Mouse (Mus musculus) heart, embryonic 11.5 days (tissue): ENCODE data around the gene Phyhipl. TPM values are rescaled to one million over a fixed set of nuclear protein-coding genes. Genes with fewer than 3 reads are reported as not detected.

Experiments
- ATAC-seq: fragments of 200-750 bp; cut with Nextera tagmentation; replicated peaks from 2 replicates; pipeline ENCODE4 v1.8.0; 2017; ENCODE audit warnings: moderate library complexity; ENCODE audit not compliant: insufficient number of reproducible peaks, low FRiP score, low TSS enrichment
- H3K27ac ChIP-seq: fragments of 300-500 bp; sonication (generic); 2 replicates; pipeline ENCODE4 v1.5.1; 2014; ENCODE audit warnings: mild to moderate bottlenecking, low read depth, low read length
- H3K27me3 ChIP-seq: fragments of 300-500 bp; sonication (generic); 2 replicates; pipeline ENCODE4 v1.6.1; 2014; ENCODE audit warnings: mild to moderate bottlenecking, low read length, mixed read lengths; ENCODE audit not compliant: control insufficient read depth, insufficient read depth
- H3K36me3 ChIP-seq: fragments of 300-500 bp; sonication (generic); 2 replicates; pipeline ENCODE4 v1.6.1; 2014; ENCODE audit warnings: mild to moderate bottlenecking, low read length, moderate library complexity, mixed read lengths; ENCODE audit not compliant: control insufficient read depth, insufficient read depth
- H3K4me1 ChIP-seq: fragments of 300-500 bp; sonication (generic); 2 replicates; pipeline ENCODE4 v1.6.1; 2014; ENCODE audit warnings: low read length; ENCODE audit not compliant: control insufficient read depth, insufficient read depth
- H3K4me2 ChIP-seq: fragments of 300-500 bp; sonication (generic); 2 replicates; pipeline ENCODE4 v1.6.1; 2014; ENCODE audit warnings: mild to moderate bottlenecking, moderate library complexity
- H3K4me3 ChIP-seq: fragments of 300-500 bp; sonication (generic); 2 replicates; pipeline ENCODE4 v1.5.1; 2014; ENCODE audit warnings: low read depth, low read length
- H3K9ac ChIP-seq: fragments of 300-500 bp; sonication (generic); 2 replicates; pipeline ENCODE4 v1.6.1; 2014; ENCODE audit warnings: mild to moderate bottlenecking, low read depth, low read length, moderate library complexity
- H3K9me3 ChIP-seq: fragments of 300-500 bp; sonication (generic); replicated peaks from 2 replicates; pipeline ENCODE4 v1.6.1; 2016; ENCODE audit warnings: low read length; ENCODE audit not compliant: control insufficient read depth
- WGBS: fragments of 180-500 bp; shearing (Covaris S2); extraction: QIAGEN DNeasy Blood & Tissue Kit; methylation state at CpG from one replicate; pipeline ENCODE4 v1.1.7; 2014; ENCODE audit not compliant: insufficient replicate concordance; 5-methylcytosine and 5-hydroxymethylcytosine counted together
- polyA plus RNA-seq: library from polyadenylated mRNA; unstranded; fragments of >200 nt; fragmentation: Nextera tagmentation; extraction: Ambion mirVana; gene quantifications from 2 replicates; pipeline ENCODE4 v1.2.1, GENCODE M21; 2014

Gene Phyhipl
- polyA plus RNA-seq, 1 experiment from 2014 or later, result 2.6 TPM

- Histone ChIP-seq H3K4me3 (no peak overlapping the region), H3K9ac (no peak overlapping the region), H3K9me3 (no peaks in the 10 kb centered on the region), H3K27me3 (no peaks in the 10 kb centered on the region), H3K36me3 (no peaks in the 10 kb centered on the region), H3K4me2 (no peak overlapping the region), H3K27ac (no peak overlapping the region), H3K4me1 (no peaks in the 10 kb centered on the region)
- ATAC-seq, result no peak
- whole genome bisulfite sequencing, result 82% methylated on average over 11 of the region's 11 CpGs
Observed at GRCm38 (mm10) chr10:70640896-70641596, 14.7 kb downstream of the Phyhipl start.

- no peaks in the 10 kb centered on the region for H3K4me1 ChIP-seq
- H3K9me3 ChIP-seq, result no peaks in the 10 kb centered on the region
- H3K27ac ChIP-seq, result no peak overlapping the region
- ATAC-seq, result no peak
- no peaks in the 10 kb centered on the region for H3K36me3 ChIP-seq
- 74% methylated on average over 17 of the region's 17 CpGs for WGBS
- no peaks in the 10 kb centered on the region for H3K27me3 ChIP-seq
- no peak overlapping the region for H3K9ac ChIP-seq
- no peak overlapping the region for H3K4me3 ChIP-seq
- no peak overlapping the region for H3K4me2 ChIP-seq
Observed at GRCm38 (mm10) chr10:70640075-70640737, 15.6 kb downstream of the Phyhipl start.

DNA sequence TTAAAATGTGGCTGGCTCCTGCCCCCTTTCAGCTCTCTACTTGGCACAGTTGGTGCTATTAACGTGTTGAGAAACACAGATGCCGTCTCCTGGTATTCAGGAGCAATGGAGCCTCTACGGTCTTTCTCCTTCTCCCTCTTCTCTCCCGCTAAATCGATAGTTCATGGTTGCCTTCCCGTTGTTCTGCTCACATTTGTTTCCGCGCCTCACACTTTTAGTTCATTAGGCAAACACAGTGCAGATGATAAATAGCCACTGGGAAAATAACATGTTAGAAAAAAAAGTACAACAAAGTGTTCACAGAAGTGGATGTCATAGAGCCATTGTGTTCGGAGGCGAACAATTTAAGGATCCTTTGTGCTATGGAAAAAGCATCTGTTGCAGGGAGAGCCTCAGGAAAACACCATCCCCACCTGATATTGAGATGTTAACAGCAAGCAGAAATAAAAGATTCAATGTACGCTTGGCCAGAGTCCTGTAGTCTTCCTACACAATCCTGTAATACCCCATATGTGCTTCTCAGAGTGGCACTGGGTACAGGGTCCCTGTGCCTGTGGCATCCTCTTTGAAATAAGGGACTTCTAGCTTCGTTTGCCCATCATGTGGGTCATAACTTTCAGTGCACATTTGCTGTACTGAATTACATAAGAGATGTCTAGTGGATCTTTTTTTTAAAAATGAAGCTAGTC is 18.0 kb downstream of the Phyhipl start:
- Histone ChIP-seq H3K27ac (no peak overlapping the region), H3K27me3 (no peaks in the 10 kb centered on the region), H3K4me3 (no peak overlapping the region), H3K9me3 (no peaks in the 10 kb centered on the region), H3K36me3 (no peaks in the 10 kb centered on the region), H3K9ac (no peak overlapping the region), H3K4me1 (no peaks in the 10 kb centered on the region), H3K4me2 (no peak overlapping the region)
- no peak for ATAC-seq
- WGBS, result 86% methylated on average over 12 of the region's 12 CpGs

DNA sequence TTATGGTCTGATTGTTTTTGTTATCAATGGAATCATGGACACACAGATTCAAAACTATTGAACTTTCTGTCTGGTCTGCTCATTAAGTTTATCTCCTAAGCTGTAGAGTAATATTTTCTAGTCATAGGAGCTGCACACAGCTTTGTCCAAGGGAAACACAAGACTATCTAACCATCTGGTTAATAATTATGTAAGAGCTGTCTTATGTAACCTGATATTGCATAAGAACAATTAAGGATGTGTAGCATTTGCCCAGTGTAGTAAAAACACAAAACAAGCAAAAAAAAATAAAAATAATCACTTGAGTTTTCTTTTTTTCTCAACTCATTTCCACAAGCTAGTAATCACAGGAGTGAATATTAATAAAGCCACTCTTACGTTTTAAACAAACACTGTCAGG is 20.5 kb downstream of the Phyhipl start:
- no peak overlapping the region for H3K27ac ChIP-seq
- H3K4me1 ChIP-seq, result no peaks in the 10 kb centered on the region
- no peak overlapping the region for H3K9ac ChIP-seq
- no peak overlapping the region for H3K4me3 ChIP-seq
- no peak for ATAC-seq
- H3K9me3 ChIP-seq, result no peaks in the 10 kb centered on the region
- H3K36me3 ChIP-seq, result no peaks in the 10 kb centered on the region
- no peak overlapping the region for H3K4me2 ChIP-seq
- 77% methylated on average over 1 of the region's 1 CpGs for WGBS
- H3K27me3 ChIP-seq, result no peaks in the 10 kb centered on the region

DNA sequence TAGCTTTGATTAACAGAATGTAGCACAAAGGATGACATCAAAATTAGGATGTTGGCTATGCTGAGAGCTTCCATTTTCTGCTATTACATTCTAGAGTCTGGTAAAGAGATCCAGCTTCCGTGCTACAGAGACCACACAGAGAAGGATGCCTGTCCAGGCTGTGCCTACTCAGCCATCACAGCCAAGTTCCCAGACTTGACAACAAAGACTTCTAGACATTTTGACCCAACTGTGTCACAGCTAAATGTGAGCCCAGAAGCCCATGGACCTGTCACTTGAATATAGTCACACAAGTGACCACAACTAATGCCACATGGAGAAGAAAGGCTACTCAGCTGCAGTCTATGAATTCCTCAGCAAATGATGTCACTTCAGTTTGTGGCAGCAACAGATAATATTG is 24.6 kb downstream of the Phyhipl start:
- H3K9ac ChIP-seq, result no peak overlapping the region
- H3K27ac ChIP-seq, result no peak overlapping the region
- H3K4me3 ChIP-seq, result no peak overlapping the region
- WGBS, result 83% methylated on average over 1 of the region's 1 CpGs
- no peaks in the 10 kb centered on the region for H3K27me3 ChIP-seq
- no peaks in the 10 kb centered on the region for H3K36me3 ChIP-seq
- ATAC-seq, result no peak
- no peaks in the 10 kb centered on the region for H3K4me1 ChIP-seq
- H3K4me2 ChIP-seq, result no peak overlapping the region
- H3K9me3 ChIP-seq, result no peaks in the 10 kb centered on the region

- H3K4me2 ChIP-seq, result no peak overlapping the region
- H3K27me3 ChIP-seq, result no peaks in the 10 kb centered on the region
- no peaks in the 10 kb centered on the region for H3K9me3 ChIP-seq
- H3K36me3 ChIP-seq, result no peaks in the 10 kb centered on the region
- 93% methylated on average over 3 of the region's 3 CpGs for WGBS
- H3K27ac ChIP-seq, result no peak overlapping the region
- no peak overlapping the region for H3K9ac ChIP-seq
- H3K4me3 ChIP-seq, result no peak overlapping the region
- no peaks in the 10 kb centered on the region for H3K4me1 ChIP-seq
- ATAC-seq, result no peak
Observed at GRCm38 (mm10) chr10:70623461-70623860, 32.3 kb downstream of the Phyhipl start.

- no peak overlapping the region for H3K4me2 ChIP-seq
- ATAC-seq, result no peak
- 79% methylated on average over 6 of the region's 6 CpGs for WGBS
- H3K27me3 ChIP-seq, result no peaks in the 10 kb centered on the region
- no peak overlapping the region for H3K9ac ChIP-seq
- H3K4me3 ChIP-seq, result no peak overlapping the region
- H3K27ac ChIP-seq, result no peak overlapping the region
- no peaks in the 10 kb centered on the region for H3K9me3 ChIP-seq
- no peaks in the 10 kb centered on the region for H3K4me1 ChIP-seq
- no peaks in the 10 kb centered on the region for H3K36me3 ChIP-seq
Observed at GRCm38 (mm10) chr10:70616377-70616776, 39.4 kb downstream of the Phyhipl start.

DNA sequence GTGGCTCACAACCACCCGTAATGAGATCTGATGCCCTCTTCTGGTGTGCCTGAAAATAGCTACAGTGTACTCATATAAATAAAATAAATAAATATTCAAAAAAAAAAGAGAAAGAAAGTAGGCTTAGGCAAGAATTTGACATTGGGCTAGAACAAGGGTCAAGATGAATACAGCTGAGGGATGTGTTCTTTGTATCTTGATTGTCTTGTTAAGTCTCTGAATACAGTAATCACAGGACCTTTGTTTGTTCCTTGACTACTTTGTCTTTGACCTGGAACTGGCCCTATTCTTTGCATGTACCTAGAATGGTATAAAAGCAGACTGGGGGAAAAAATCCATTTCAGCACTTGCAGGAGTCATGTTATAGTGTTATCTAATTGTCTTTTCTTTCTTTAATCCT is 44.1 kb downstream of the Phyhipl start:
- Histone ChIP-seq H3K9me3 (no peaks in the 10 kb centered on the region), H3K36me3 (no peaks in the 10 kb centered on the region), H3K4me3 (no peak overlapping the region), H3K27ac (no peak overlapping the region), H3K9ac (no peak overlapping the region), H3K4me2 (no peak overlapping the region), H3K27me3 (no peaks in the 10 kb centered on the region), H3K4me1 (no peaks in the 10 kb centered on the region)
- WGBS, result 70% methylated on average over 1 of the region's 1 CpGs
- no peak for ATAC-seq
